Comparison of ENCODE assay signal across 31 mouse cellular contexts in genomic region chr2:148454014-148454542, GRCm38 (mm10). TPM values are rescaled to one million over a fixed set of nuclear protein-coding genes. Genes with fewer than 3 reads are reported as not detected.
DNase-seq lines count a peak whose midpoint lies in the region; ATAC-seq and TF ChIP-seq lines count a peak whose summit lies in the region.
"Had no signal": no experiment of that assay in that cellular context is flagged by ENCODE, and none has a peak within 500 bp of the region (broad histone marks: within the 10 kb centered on the region; RNA-seq: fewer than 3 reads in every experiment).

No protein-coding gene starts in this region.

- no peak for TF ChIP-seq EP300 in lung, postnatal 0 days (IDR thresholded peaks at IDR 0.05)

- H3K4me3 ChIP-seq in lung, postnatal 0 days (ENCODE audit: low read depth, low read length) = no peak overlapping the region
- H3K4me3 ChIP-seq: forebrain, embryonic 10.5 days; heart, embryonic 12.5 days; limb, embryonic 10.5 days; limb, embryonic 15.5 days; liver, embryonic 13.5 days; stomach, embryonic 15.5 days had no signal

- H3K4me2 ChIP-seq in lung, postnatal 0 days (replicated peaks; ENCODE audit: low read depth, low read length) = no peak overlapping the region
- H3K4me2 ChIP-seq: heart, embryonic 12.5 days; hindbrain, embryonic 14.5 days; limb, embryonic 15.5 days; liver, embryonic 13.5 days; stomach, embryonic 15.5 days had no signal

- no peak for DNase-seq in lung, postnatal 0 days (ENCODE audit: low spot score)
- no peak for DNase-seq in lung, postnatal 4 days
- DNase-seq in adipocyte (ENCODE audit: low spot score) = peak; percentile 60
- DNase-seq in testis, postnatal 14 days (ENCODE audit: low spot score) = no peak
- DNase-seq in adrenal gland, adult 2 months = no peak
- DNase-seq in adrenal gland, postnatal 25 days = no peak
- DNase-seq: adrenal gland, adult 8-10 months; cerebellum, adult 9-10 months; cerebellum, postnatal 36 days; gastrocnemius, postnatal 10 days; heart, adult 18-20 months; heart, postnatal 4 days; kidney, adult 9 months; kidney, postnatal 10 days; liver, embryonic 13.5 days; lung, adult 18-20 months; midbrain, embryonic 14.5 days; right cerebral cortex, adult 18-20 months; right cerebral cortex, postnatal 4 days; thymus, postnatal 14 days had no signal

- H3K9ac ChIP-seq in lung, postnatal 0 days (replicated peaks; ENCODE audit: low read depth) = no peak overlapping the region
- H3K9ac ChIP-seq: heart, embryonic 12.5 days; hindbrain, embryonic 14.5 days; limb, embryonic 15.5 days; liver, embryonic 13.5 days; stomach, embryonic 15.5 days had no signal

- H3K27ac ChIP-seq in lung, postnatal 0 days (ENCODE audit: low read length) = 0 out of 2 replicates have a peak overlapping the region, but pooled peaks have one; percentile 54
- H3K27ac ChIP-seq: forebrain, embryonic 10.5 days; hindbrain, embryonic 14.5 days; limb, embryonic 10.5 days; limb, embryonic 15.5 days; liver, embryonic 13.5 days; macrophage; stomach, embryonic 15.5 days had no signal

- TF ChIP-seq CTCF in lung, postnatal 0 days (IDR thresholded peaks at IDR 0.05) = no peak

- H3K4me1 ChIP-seq in lung, postnatal 0 days (ENCODE audit: insufficient read depth, low read depth, low read length) = no peaks in the 10 kb centered on the region; the same call in 1 of the 2 replicates
- H3K4me1 ChIP-seq: forebrain, embryonic 10.5 days; heart, embryonic 12.5 days; limb, embryonic 10.5 days; limb, embryonic 15.5 days; liver, embryonic 13.5 days; stomach, embryonic 15.5 days had no signal

- 83% methylated on average over 4 of the region's 4 CpGs for WGBS in lung, postnatal 0 days

- no peaks in the 10 kb centered on the region for H3K27me3 ChIP-seq in lung, postnatal 0 days (replicated peaks; ENCODE audit: insufficient read depth, low read length)
- H3K27me3 ChIP-seq: heart, embryonic 12.5 days; limb, embryonic 15.5 days; liver, embryonic 13.5 days; stomach, embryonic 15.5 days had no signal

- H3K36me3 ChIP-seq in lung, postnatal 0 days (ENCODE audit: insufficient read depth, low read length) = no peaks in the 10 kb centered on the region
- H3K36me3 ChIP-seq: forebrain, embryonic 10.5 days; heart, embryonic 12.5 days; limb, embryonic 10.5 days; limb, embryonic 15.5 days; liver, embryonic 13.5 days; stomach, embryonic 15.5 days had no signal

- ATAC-seq in lung, postnatal 0 days = no peak
- peak; percentile 76 for ATAC-seq in megakaryocyte, adult 5-6 weeks (ENCODE audit: poor library complexity, severe bottlenecking)
- ATAC-seq: forebrain, embryonic 16.5 days; intestine, postnatal 0 days had no signal

- no peaks in the 10 kb centered on the region for H3K9me3 ChIP-seq in lung, postnatal 0 days (ENCODE audit: low read length)
- H3K9me3 ChIP-seq: forebrain, embryonic 10.5 days; heart, embryonic 12.5 days; limb, embryonic 10.5 days; limb, embryonic 15.5 days; liver, embryonic 13.5 days; stomach, embryonic 15.5 days had no signal

RNA-seq across cellular contexts. Expression of gene Cd93, which starts 10.7 kb away (rescaled TPM):
- polyA plus RNA-seq in lung, postnatal 0 days (2015; fragmentation: Nextera tagmentation; extraction: Ambion mirVana) = 55.9 and 59.7 TPM in 2 replicates
- 48.5 and 49.1 TPM in 2 replicates for total RNA-seq in megakaryocyte, adult 5-6 weeks (2015)
- 61.8 and 65.4 TPM in 2 replicates for total RNA-seq in megakaryocyte, adult 5-6 weeks (2017)
- total RNA-seq in adrenal gland, adult 2 months (2021) = 10 to 100 TPM; 22.0 to 26.7 TPM
- 7.9 and 8.4 TPM in 2 replicates for polyA plus RNA-seq in adrenal gland, adult 2 months (2012; rRNA removed)
- 26.4 and 29.0 TPM in 2 replicates for total RNA-seq in adrenal gland, postnatal 25 days (2021)
- total RNA-seq: MEL had no signal

RNA-seq across cellular contexts. Expression of gene Thbd, which starts 46.1 kb away (rescaled TPM):
- 227 and 232 TPM in 2 replicates for polyA plus RNA-seq in lung, postnatal 0 days (2015; fragmentation: Nextera tagmentation; extraction: Ambion mirVana)
- 31.0 and 33.5 TPM in 2 replicates for total RNA-seq in megakaryocyte, adult 5-6 weeks (2015)
- total RNA-seq in megakaryocyte, adult 5-6 weeks (2017) = 31.1 and 31.3 TPM in 2 replicates
- total RNA-seq in adrenal gland, adult 2 months (2021) = 10 to 100 TPM; 24.8 to 37.1 TPM
- polyA plus RNA-seq in adrenal gland, adult 2 months (2012; rRNA removed) = 31.1 and 34.6 TPM in 2 replicates
- total RNA-seq in adrenal gland, postnatal 25 days (2021) = 16.3 and 17.7 TPM in 2 replicates
- total RNA-seq: MEL had no signal

RNA-seq across cellular contexts. Expression of gene Sstr4, which starts 58.9 kb away (rescaled TPM):
- 0.56 and 0.77 TPM in 2 replicates for polyA plus RNA-seq in lung, postnatal 0 days (2015; fragmentation: Nextera tagmentation; extraction: Ambion mirVana)
- total RNA-seq in megakaryocyte, adult 5-6 weeks (2015) = 0.80 TPM in 1 of 2 replicates, not detected in the other
- 1.5 TPM in 1 of 2 replicates, not detected in the other for total RNA-seq in megakaryocyte, adult 5-6 weeks (2017)
- total RNA-seq in adrenal gland, adult 2 months (2021) = under 1 TPM; 0.26 to 0.86 TPM
- polyA plus RNA-seq in adrenal gland, adult 2 months (2012; rRNA removed) = 0.72 and 0.84 TPM in 2 replicates
- not detected in 2 replicates for total RNA-seq in adrenal gland, postnatal 25 days (2021)
- total RNA-seq: MEL had no signal
- polyA plus RNA-seq: liver, embryonic 13.5 days; macrophage had no signal
